Mouse (Mus musculus): Measurements from ENCODE around the gene Nr2c1. TPM values are rescaled to one million over a fixed set of nuclear protein-coding genes. Genes with fewer than 3 reads are reported as not detected.

The Nr2c1 gene
- polyA plus RNA-seq, 1 experiment from 2014 or later = 7.0 TPM

DNA sequence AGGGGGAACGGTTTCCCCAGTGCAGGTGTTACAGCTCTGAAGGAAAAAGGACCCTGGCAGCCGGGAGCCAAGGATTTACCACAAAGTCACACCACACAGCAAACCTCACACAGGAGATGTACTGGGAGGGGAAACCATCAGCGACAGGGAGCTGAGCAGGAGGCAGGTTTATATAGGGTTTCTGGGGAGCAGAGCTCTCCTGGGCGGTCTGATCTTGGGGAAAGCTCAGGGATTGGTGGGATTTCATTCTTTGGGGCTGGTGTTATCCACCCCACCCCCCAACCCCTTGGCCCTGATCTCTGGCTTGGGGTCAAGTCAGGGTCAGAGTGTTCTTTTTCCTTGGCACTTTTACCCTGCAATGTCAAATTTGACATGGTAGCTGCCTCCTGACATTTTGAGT lies 11.6 kb downstream of the Nr2c1 start:
- ATAC-seq (ENCODE audit: low FRiP score) (no peak), DNase-seq (ENCODE audit: low spot score) (no peak)
- H3K9ac ChIP-seq = no peak overlapping the region
- no peaks in the 10 kb centered on the region for H3K27me3 ChIP-seq (ENCODE audit: control insufficient read depth, insufficient read depth, low read length)
- no peak overlapping the region for H3K4me3 ChIP-seq (replicated peaks; ENCODE audit: low read length)
- H3K36me3 ChIP-seq (replicated peaks; ENCODE audit: control insufficient read depth, insufficient read depth) = peaks cover 58% of the 10 kb centered on the region
- 94% methylated on average over 4 of the region's 4 CpGs for WGBS
- no peaks in the 10 kb centered on the region for H3K4me1 ChIP-seq (replicated peaks; ENCODE audit: control insufficient read depth, insufficient read depth, low read length)
- no peaks in the 10 kb centered on the region for H3K9me3 ChIP-seq (ENCODE audit: control insufficient read depth, low read length)
- H3K27ac ChIP-seq = no peak overlapping the region
- H3K4me2 ChIP-seq (replicated peaks) = no peak overlapping the region

DNA sequence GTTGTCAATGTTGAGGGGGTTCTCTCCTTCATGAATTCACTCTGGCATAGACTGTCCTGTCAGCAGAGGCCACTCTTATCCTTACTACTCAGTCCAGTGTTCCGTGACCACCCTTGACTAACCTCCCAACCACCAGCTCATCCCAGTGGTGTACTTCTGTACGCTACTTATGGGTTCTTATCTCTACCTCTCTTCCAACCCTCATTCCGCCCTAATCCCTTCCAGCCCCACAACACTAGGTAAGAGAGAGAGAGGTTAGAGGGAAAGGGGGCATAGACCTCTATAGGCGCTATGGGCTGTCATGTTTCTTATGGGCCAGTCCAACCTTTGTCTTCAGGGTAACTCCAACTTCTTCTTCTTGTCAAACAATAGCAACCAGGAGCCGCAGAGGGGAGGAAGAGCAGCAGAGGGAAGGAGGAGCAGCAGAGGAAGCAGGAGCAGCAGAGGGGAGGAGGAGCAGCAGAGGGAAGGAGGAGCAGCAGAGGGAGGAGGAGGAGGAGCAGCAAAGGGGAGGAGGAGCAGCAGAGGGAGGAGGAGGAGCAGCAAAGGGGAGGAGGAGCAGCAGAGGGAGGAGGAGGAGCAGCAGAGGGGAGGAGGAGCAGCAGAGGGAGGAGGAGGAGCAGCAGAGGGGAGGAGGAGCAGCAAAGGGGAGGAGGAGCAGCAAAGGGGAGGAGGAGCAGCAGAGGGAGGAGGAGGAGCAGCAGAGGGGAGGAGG lies 13.4 kb downstream of the Nr2c1 start:
- H3K4me3 ChIP-seq (replicated peaks; ENCODE audit: low read length) = no peak overlapping the region
- ATAC-seq (ENCODE audit: low FRiP score) = no peak
- peaks cover 72% of the 10 kb centered on the region for H3K36me3 ChIP-seq (replicated peaks; ENCODE audit: control insufficient read depth, insufficient read depth)

DNA sequence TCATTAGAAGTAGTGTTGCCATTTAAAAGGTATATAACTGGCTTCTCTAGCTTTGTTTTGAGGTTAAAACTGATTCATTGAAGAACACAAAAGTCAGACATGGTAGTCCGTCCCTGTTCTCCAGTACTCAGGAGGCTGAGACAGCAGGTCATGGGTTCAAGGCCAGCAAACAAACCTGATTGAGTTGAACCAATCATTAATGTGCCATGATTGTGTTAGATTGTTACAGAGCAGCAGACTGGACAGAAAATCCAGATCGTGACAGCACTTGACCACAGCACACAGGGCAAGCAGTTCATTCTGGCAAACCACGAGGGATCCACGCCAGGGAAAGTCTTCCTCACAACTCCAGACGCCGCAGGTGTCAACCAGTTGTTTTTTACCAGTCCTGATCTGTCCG lies 14.2 kb downstream of the Nr2c1 start:
- H3K27ac ChIP-seq = no peak overlapping the region
- DNase-seq (ENCODE audit: low spot score) = no peak
- 96% methylated on average over 7 of the region's 7 CpGs for WGBS
- no peak for ATAC-seq (ENCODE audit: low FRiP score)
- H3K4me3 ChIP-seq (replicated peaks; ENCODE audit: low read length) = no peak overlapping the region
- no peaks in the 10 kb centered on the region for H3K4me1 ChIP-seq (replicated peaks; ENCODE audit: control insufficient read depth, insufficient read depth, low read length)
- H3K9ac ChIP-seq = no peak overlapping the region
- H3K36me3 ChIP-seq (replicated peaks; ENCODE audit: control insufficient read depth, insufficient read depth) = peaks cover 72% of the 10 kb centered on the region
- H3K4me2 ChIP-seq (replicated peaks) = no peak overlapping the region
- no peaks in the 10 kb centered on the region for H3K9me3 ChIP-seq (ENCODE audit: control insufficient read depth, low read length)
- H3K27me3 ChIP-seq (ENCODE audit: control insufficient read depth, insufficient read depth, low read length) = no peaks in the 10 kb centered on the region

More for the DNA sequence above, 13.4 kb downstream of the Nr2c1 start:
- Histone ChIP-seq H3K4me1 (replicated peaks; ENCODE audit: control insufficient read depth, insufficient read depth, low read length) (no peaks in the 10 kb centered on the region), H3K27me3 (ENCODE audit: control insufficient read depth, insufficient read depth, low read length) (no peaks in the 10 kb centered on the region), H3K4me2 (replicated peaks) (no peak overlapping the region), H3K9me3 (ENCODE audit: control insufficient read depth, low read length) (no peaks in the 10 kb centered on the region), H3K27ac (no peak overlapping the region), H3K9ac (no peak overlapping the region)
- WGBS = 92% methylated on average over 5 of the region's 5 CpGs
- no peak for DNase-seq (ENCODE audit: low spot score)

DNA sequence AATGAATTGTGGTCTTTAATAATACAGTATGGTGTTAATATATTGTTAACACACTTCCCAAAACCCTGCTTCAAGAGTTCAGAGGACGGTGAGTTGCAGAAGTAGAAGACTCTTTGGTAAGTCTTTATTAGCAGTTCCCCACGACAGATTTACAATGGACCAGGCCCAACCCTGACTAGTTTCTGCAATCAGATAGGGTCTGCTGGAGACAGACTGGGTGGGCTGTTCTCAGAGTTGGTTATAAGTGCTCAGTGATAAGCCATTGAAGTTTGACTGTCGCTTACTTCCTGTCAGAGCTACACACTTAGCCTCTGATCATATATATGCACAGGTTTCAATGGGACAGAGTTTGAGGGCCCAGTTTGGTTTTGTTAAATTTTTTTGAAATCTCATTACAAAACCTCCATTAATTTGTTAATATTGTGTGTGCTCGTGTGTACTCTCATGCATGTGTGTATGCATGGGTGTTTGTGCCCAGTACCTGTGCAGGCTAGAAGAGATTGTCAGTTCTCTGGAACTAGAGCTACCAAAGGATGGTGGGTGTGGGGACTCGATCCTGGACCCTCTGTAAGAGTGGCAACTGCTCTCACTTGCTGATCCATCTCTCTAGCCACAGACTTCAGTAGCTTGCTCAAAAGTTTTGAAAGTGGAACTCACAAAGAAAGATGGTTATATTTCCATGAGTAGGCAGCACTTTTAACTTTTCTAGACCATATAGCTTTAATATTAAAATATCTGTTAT lies 16.5 kb downstream of the Nr2c1 start:
- no peak for DNase-seq (ENCODE audit: low spot score)
- Histone ChIP-seq H3K9me3 (ENCODE audit: control insufficient read depth, low read length) (no peaks in the 10 kb centered on the region), H3K9ac (no peak overlapping the region), H3K4me2 (replicated peaks) (no peak overlapping the region), H3K27me3 (ENCODE audit: control insufficient read depth, insufficient read depth, low read length) (no peaks in the 10 kb centered on the region), H3K4me3 (replicated peaks; ENCODE audit: low read length) (no peak overlapping the region), H3K27ac (no peak overlapping the region), H3K36me3 (replicated peaks; ENCODE audit: control insufficient read depth, insufficient read depth) (peaks cover 77% of the 10 kb centered on the region), H3K4me1 (replicated peaks; ENCODE audit: control insufficient read depth, insufficient read depth, low read length) (no peaks in the 10 kb centered on the region)
- WGBS = 93% methylated on average over 5 of the region's 5 CpGs
- no peak for ATAC-seq (ENCODE audit: low FRiP score)

DNA sequence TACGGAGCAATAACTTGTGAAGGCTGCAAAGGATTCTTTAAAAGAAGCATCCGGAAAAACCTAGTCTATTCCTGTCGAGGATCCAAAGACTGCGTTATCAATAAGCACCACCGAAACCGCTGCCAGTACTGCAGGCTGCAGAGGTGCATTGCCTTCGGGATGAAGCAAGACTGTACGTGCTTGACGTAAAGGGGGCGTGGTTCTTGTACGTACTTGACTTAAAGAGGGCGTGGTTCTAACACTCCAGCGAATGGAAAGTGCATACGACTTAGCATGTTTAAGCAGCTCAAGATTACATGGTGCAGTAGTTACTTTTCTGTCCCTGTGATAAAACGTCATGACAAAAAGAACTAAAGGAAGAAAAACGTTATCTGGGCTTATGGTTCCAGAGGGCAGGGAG lies 17.6 kb downstream of the Nr2c1 start:
- ATAC-seq (ENCODE audit: low FRiP score) (no peak), DNase-seq (ENCODE audit: low spot score) (no peak)
- no peak overlapping the region for H3K4me2 ChIP-seq (replicated peaks)
- no peak overlapping the region for H3K9ac ChIP-seq
- peaks cover 78% of the 10 kb centered on the region for H3K36me3 ChIP-seq (replicated peaks; ENCODE audit: control insufficient read depth, insufficient read depth)
- H3K4me3 ChIP-seq (replicated peaks; ENCODE audit: low read length) = no peak overlapping the region
- no peaks in the 10 kb centered on the region for H3K27me3 ChIP-seq (ENCODE audit: control insufficient read depth, insufficient read depth, low read length)
- 94% methylated on average over 16 of the region's 16 CpGs for WGBS
- no peak overlapping the region for H3K27ac ChIP-seq
- H3K4me1 ChIP-seq (replicated peaks; ENCODE audit: control insufficient read depth, insufficient read depth, low read length) = no peaks in the 10 kb centered on the region
- no peaks in the 10 kb centered on the region for H3K9me3 ChIP-seq (ENCODE audit: control insufficient read depth, low read length)

DNA sequence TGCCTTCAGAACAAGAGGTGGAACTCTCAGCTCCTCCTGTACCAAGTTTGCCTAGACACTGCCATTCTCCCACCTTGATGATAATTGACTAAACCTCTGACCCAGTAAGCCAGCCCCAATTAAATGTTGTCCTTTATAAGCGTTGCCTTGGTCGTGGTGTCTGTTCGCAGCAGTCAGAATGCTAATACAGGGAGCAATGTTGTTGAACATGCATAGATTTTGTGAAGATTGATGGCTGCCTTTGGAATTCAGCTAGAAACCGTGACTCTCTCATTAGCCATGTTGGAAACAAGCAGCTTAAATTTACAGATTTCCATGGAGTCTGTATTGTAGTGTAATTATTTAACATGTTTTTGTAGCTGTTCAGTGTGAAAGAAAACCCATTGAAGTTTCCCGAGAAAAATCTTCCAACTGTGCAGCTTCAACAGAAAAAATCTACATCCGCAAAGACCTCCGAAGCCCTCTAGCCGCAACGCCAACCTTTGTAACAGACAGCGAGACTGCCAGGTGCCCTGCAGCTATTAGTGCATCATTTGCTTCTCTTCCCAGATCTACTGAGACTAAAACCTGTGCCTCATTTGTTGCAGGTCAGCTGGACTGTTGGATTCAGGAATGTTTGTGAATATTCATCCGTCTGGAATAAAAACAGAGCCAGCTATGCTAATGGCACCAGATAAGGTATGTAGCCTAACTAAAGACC lies 19.4 kb downstream of the Nr2c1 start:
- no peak overlapping the region for H3K4me2 ChIP-seq (replicated peaks)
- ATAC-seq (ENCODE audit: low FRiP score) (no peak), DNase-seq (ENCODE audit: low spot score) (no peak)
- H3K27ac ChIP-seq = peak overlapping the region; percentile 32
- 0 out of 2 replicates have a peak, but pooled peaks cover 7% of the 10 kb centered on the region for H3K4me1 ChIP-seq (replicated peaks; ENCODE audit: control insufficient read depth, insufficient read depth, low read length)
- no peaks in the 10 kb centered on the region for H3K9me3 ChIP-seq (ENCODE audit: control insufficient read depth, low read length)
- H3K36me3 ChIP-seq (replicated peaks; ENCODE audit: control insufficient read depth, insufficient read depth) = peaks cover 81% of the 10 kb centered on the region
- H3K4me3 ChIP-seq (replicated peaks; ENCODE audit: low read length) = no peak overlapping the region
- no peak overlapping the region for H3K9ac ChIP-seq
- no peaks in the 10 kb centered on the region for H3K27me3 ChIP-seq (ENCODE audit: control insufficient read depth, insufficient read depth, low read length)
- 48% methylated on average over 11 of the region's 11 CpGs for WGBS

DNA sequence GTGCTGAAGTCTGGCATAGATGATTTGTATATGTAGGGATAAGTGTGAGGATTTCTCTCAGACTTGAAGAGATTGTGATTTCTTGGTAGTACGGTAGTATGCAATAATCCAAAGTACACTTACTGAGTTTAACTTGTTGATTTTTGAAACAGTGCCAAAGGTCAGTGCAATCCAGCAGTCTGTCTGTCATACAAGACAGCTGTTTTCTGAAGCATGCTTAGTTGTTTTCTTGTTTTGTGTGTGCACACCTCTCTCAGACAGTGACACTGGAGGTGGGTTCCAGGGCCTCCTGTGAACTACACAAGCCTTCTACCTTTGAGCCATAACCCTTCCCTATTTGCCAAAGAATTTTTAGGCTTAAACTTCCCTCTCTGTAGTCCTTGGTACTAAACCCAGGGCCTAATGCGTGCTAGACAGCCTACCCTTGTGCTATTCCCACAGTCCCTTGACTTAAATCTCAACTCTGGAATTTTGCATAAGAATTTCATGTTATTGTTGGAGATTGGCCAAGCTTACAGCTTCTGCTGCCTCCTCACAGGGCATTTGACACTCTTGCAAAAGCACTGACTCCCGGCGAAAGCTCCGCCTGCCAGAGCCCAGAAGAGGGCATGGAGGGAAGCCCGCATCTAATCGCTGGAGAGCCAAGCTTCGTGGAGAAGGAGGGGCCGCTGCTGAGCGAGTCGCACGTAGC lies 23.8 kb downstream of the Nr2c1 start:
- peaks cover 81% of the 10 kb centered on the region for H3K36me3 ChIP-seq (replicated peaks; ENCODE audit: control insufficient read depth, insufficient read depth)
- 27% methylated on average over 12 of the region's 12 CpGs for WGBS
- 0 out of 2 replicates have a peak overlapping the region, but pooled peaks have one; percentile 10 for H3K4me2 ChIP-seq (replicated peaks)

DNA sequence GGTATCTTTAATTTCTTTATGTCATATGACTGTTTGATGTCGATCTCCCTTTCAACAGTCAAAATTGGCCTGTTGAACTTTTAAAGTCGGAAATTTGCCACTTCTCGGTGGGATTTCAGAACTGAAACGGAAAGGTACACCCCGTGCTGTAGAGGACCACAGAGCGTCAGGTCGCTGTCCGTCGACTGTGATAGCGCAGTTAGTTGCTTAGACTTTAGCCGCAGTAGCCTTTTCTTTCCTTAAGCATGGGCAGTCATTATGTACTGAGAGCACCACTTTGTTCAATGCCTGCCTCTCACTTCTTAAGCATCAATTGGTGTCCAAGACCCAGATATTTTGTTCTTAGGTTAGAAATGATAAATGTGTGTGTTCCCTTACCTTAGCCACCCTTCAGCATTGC lies 24.3 kb downstream of the Nr2c1 start:
- Histone ChIP-seq H3K4me2 (replicated peaks) (0 out of 2 replicates have a peak overlapping the region, but pooled peaks have one; percentile 10), H3K4me3 (replicated peaks; ENCODE audit: low read length) (no peak overlapping the region), H3K36me3 (replicated peaks; ENCODE audit: control insufficient read depth, insufficient read depth) (peaks cover 78% of the 10 kb centered on the region), H3K27ac (peak overlapping the region; percentile 57; the same call in 1 of the 2 replicates), H3K27me3 (ENCODE audit: control insufficient read depth, insufficient read depth, low read length) (no peaks in the 10 kb centered on the region), H3K9me3 (ENCODE audit: control insufficient read depth, low read length) (no peaks in the 10 kb centered on the region), H3K9ac (no peak overlapping the region), H3K4me1 (replicated peaks; ENCODE audit: control insufficient read depth, insufficient read depth, low read length) (peaks cover 18% of the 10 kb centered on the region; the same call in 1 of the 2 replicates)
- DNase-seq (ENCODE audit: low spot score) = no peak
- ATAC-seq (ENCODE audit: low FRiP score) = no peak
- 51% methylated on average over 11 of the region's 11 CpGs for WGBS

More for the DNA sequence above, 23.8 kb downstream of the Nr2c1 start:
- no peak for DNase-seq (ENCODE audit: low spot score)
- Histone ChIP-seq H3K27ac (no peak overlapping the region), H3K4me1 (replicated peaks; ENCODE audit: control insufficient read depth, insufficient read depth, low read length) (peaks cover 18% of the 10 kb centered on the region; the same call in 1 of the 2 replicates), H3K27me3 (ENCODE audit: control insufficient read depth, insufficient read depth, low read length) (no peaks in the 10 kb centered on the region), H3K9ac (no peak overlapping the region), H3K4me3 (replicated peaks; ENCODE audit: low read length) (no peak overlapping the region), H3K9me3 (ENCODE audit: control insufficient read depth, low read length) (no peaks in the 10 kb centered on the region)
- ATAC-seq (ENCODE audit: low FRiP score) = no peak
